Mouse (Mus musculus): ENCODE measurements around the gene Gdf11. TPM values are rescaled to one million over a fixed set of nuclear protein-coding genes. Genes with fewer than 3 reads are reported as not detected.

Gdf11 gene
- polyA plus RNA-seq, 1 experiment, result 0.82 TPM

DNA sequence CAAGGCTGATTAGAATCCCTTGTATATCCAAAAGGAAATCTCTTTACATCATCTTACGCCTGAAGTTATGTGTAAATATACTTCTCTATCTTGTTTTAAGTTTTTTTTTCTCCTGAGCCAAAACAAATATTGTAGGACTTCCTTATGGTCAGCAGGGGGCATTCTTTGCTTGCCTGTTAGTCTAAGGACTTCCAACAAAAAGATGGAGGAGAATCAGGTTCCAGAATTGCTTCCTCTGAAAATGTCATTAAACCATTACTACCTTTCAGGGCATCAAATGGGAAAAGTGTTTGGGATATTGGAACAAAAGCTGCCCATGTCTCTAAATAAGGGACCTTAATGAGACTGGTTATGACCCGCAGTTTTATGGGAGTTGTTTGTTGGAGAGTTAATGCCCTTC is 46.0 kb downstream of the Gdf11 start:
- H3K4me3 ChIP-seq (ENCODE audit: low read depth, low read length), result no peak overlapping the region
- no peak overlapping the region for H3K27ac ChIP-seq (ENCODE audit: insufficient read depth, low read depth, low read length)
- no peaks in the 10 kb centered on the region for H3K27me3 ChIP-seq (ENCODE audit: control insufficient read depth, insufficient read depth, low read length)
- no peaks in the 10 kb centered on the region for H3K4me1 ChIP-seq (ENCODE audit: control insufficient read depth, insufficient read depth, insufficient read length, low read length)
- H3K36me3 ChIP-seq (ENCODE audit: control insufficient read depth, insufficient read depth, low read length), result peaks cover 45% of the 10 kb centered on the region
- 66% methylated on average over 2 of the region's 2 CpGs for WGBS
- TF ChIP-seq CTCF (IDR thresholded peaks at IDR 0.05; ENCODE audit: extremely low read depth, insufficient read length, insufficient replicate concordance, low read depth, low read length) (no peak), POLR2A (IDR thresholded peaks at IDR 0.05; ENCODE audit: low read depth, low read length) (no peak)

DNA sequence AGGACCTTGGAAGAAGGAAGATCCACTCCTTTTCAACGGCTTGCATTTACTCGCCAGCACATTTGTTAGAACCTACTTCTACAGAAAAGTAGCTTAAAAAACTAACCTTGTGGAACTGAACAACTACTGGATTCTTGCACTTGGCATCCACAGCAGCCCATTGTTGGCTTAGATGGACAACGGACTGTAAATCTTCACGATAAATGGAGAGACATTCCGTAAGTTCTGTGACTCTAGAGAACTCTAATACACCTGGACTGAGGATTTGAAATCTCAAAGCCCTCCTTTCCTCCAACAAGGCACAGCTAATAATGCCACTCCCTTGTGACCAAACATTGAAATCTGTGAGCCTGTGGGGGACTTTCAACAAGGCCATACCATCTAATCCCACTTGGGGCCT is 48.3 kb downstream of the Gdf11 start:
- H3K4me1 ChIP-seq (ENCODE audit: control insufficient read depth, insufficient read depth, insufficient read length, low read length), result no peaks in the 10 kb centered on the region
- H3K27ac ChIP-seq (ENCODE audit: insufficient read depth, low read depth, low read length), result no peak overlapping the region
- H3K36me3 ChIP-seq (ENCODE audit: control insufficient read depth, insufficient read depth, low read length), result peaks cover 47% of the 10 kb centered on the region
- no peaks in the 10 kb centered on the region for H3K27me3 ChIP-seq (ENCODE audit: control insufficient read depth, insufficient read depth, low read length)
- 83% methylated on average over 5 of the region's 5 CpGs for whole genome bisulfite sequencing
- H3K4me3 ChIP-seq (ENCODE audit: low read depth, low read length), result no peak overlapping the region
- no peak for TF ChIP-seq CTCF (IDR thresholded peaks at IDR 0.05; ENCODE audit: extremely low read depth, insufficient read length, insufficient replicate concordance, low read depth, low read length)
- no peak for TF ChIP-seq POLR2A (IDR thresholded peaks at IDR 0.05; ENCODE audit: low read depth, low read length)

GRCm38 (mm10) chr10:128840612-128841011 is 50.9 kb downstream of the Gdf11 start:
- no peak overlapping the region for H3K4me3 ChIP-seq (ENCODE audit: low read depth, low read length)
- H3K27me3 ChIP-seq (ENCODE audit: control insufficient read depth, insufficient read depth, low read length), result no peaks in the 10 kb centered on the region
- no peaks in the 10 kb centered on the region for H3K4me1 ChIP-seq (ENCODE audit: control insufficient read depth, insufficient read depth, insufficient read length, low read length)
- H3K36me3 ChIP-seq (ENCODE audit: control insufficient read depth, insufficient read depth, low read length), result peaks cover 46% of the 10 kb centered on the region
- no peak for TF ChIP-seq POLR2A (IDR thresholded peaks at IDR 0.05; ENCODE audit: low read depth, low read length)
- no peak for TF ChIP-seq CTCF (IDR thresholded peaks at IDR 0.05; ENCODE audit: extremely low read depth, insufficient read length, insufficient replicate concordance, low read depth, low read length)
- no peak overlapping the region for H3K27ac ChIP-seq (ENCODE audit: insufficient read depth, low read depth, low read length)

- no peak overlapping the region for H3K4me3 ChIP-seq (ENCODE audit: low read depth, low read length)
- H3K27me3 ChIP-seq (ENCODE audit: control insufficient read depth, insufficient read depth, low read length), result no peaks in the 10 kb centered on the region
- no peaks in the 10 kb centered on the region for H3K4me1 ChIP-seq (ENCODE audit: control insufficient read depth, insufficient read depth, insufficient read length, low read length)
- peaks cover 46% of the 10 kb centered on the region for H3K36me3 ChIP-seq (ENCODE audit: control insufficient read depth, insufficient read depth, low read length)
- no peak overlapping the region for H3K27ac ChIP-seq (ENCODE audit: insufficient read depth, low read depth, low read length)
- TF ChIP-seq CTCF (IDR thresholded peaks at IDR 0.05; ENCODE audit: extremely low read depth, insufficient read length, insufficient replicate concordance, low read depth, low read length), result no peak
- TF ChIP-seq POLR2A (IDR thresholded peaks at IDR 0.05; ENCODE audit: low read depth, low read length), result no peak
These were observed 52.1 kb downstream of the Gdf11 start for GRCm38 (mm10) chr10:128839434-128839833.

GRCm38 (mm10) chr10:128837400-128837799 is 54.1 kb downstream of the Gdf11 start:
- Histone ChIP-seq H3K4me1 (ENCODE audit: control insufficient read depth, insufficient read depth, insufficient read length, low read length) (no peaks in the 10 kb centered on the region), H3K27ac (ENCODE audit: insufficient read depth, low read depth, low read length) (no peak overlapping the region), H3K4me3 (ENCODE audit: low read depth, low read length) (no peak overlapping the region), H3K27me3 (ENCODE audit: control insufficient read depth, insufficient read depth, low read length) (no peaks in the 10 kb centered on the region), H3K36me3 (ENCODE audit: control insufficient read depth, insufficient read depth, low read length) (peaks cover 45% of the 10 kb centered on the region)
- TF ChIP-seq POLR2A (IDR thresholded peaks at IDR 0.05; ENCODE audit: low read depth, low read length) (no peak), CTCF (IDR thresholded peaks at IDR 0.05; ENCODE audit: extremely low read depth, insufficient read length, insufficient replicate concordance, low read depth, low read length) (no peak)

Other genes starting within 250 kb of the Gdf11 start
- 0.65 and 0.95 TPM in 2 replicates for gene Ikzf4, start 245.7 kb downstream of the Gdf11 start, polyA plus RNA-seq (2012; rRNA removed)
- gene Suox, start 217.6 kb downstream of the Gdf11 start, polyA plus RNA-seq (2012; rRNA removed), result 10.4 and 14.2 TPM in 2 replicates
- gene Rab5b, start 195.5 kb downstream of the Gdf11 start, polyA plus RNA-seq (2012; rRNA removed), result 17.2 and 32.2 TPM in 2 replicates
- gene Pmel, start 187.5 kb downstream of the Gdf11 start, polyA plus RNA-seq (2012; rRNA removed), result 1.4 and 2.1 TPM in 2 replicates
- 4.2 and 6.1 TPM in 2 replicates for gene Cdk2, start 186.7 kb downstream of the Gdf11 start, polyA plus RNA-seq (2012; rRNA removed)
- gene Dgka, start 146.9 kb downstream of the Gdf11 start, polyA plus RNA-seq (2012; rRNA removed), result 35.0 and 101 TPM in 2 replicates
- gene Pym1, start 143.8 kb downstream of the Gdf11 start, polyA plus RNA-seq (2012; rRNA removed), result 6.9 and 17.0 TPM in 2 replicates
- gene Mmp19, start 100.8 kb downstream of the Gdf11 start, polyA plus RNA-seq (2012; rRNA removed), result 1.2 and 2.5 TPM in 2 replicates
- gene Dnajc14, start 87.7 kb downstream of the Gdf11 start, polyA plus RNA-seq (2012; rRNA removed), result 4.6 and 12.1 TPM in 2 replicates
- gene Tmem198b, start 87.3 kb downstream of the Gdf11 start, polyA plus RNA-seq (2012; rRNA removed), result 4.6 and 7.0 TPM in 2 replicates
- 0.14 and 0.89 TPM in 2 replicates for gene Sarnp, start 74.4 kb downstream of the Gdf11 start, polyA plus RNA-seq (2012; rRNA removed)
- 36.4 and 62.8 TPM in 2 replicates for gene Ormdl2, start 70.1 kb downstream of the Gdf11 start, polyA plus RNA-seq (2012; rRNA removed)
- gene Cd63, start 9.3 kb upstream of the Gdf11 start, polyA plus RNA-seq (2012; rRNA removed), result 62.0 and 91.5 TPM in 2 replicates
- 20.2 and 30.3 TPM in 2 replicates for gene Rdh5, start 31.2 kb upstream of the Gdf11 start, polyA plus RNA-seq (2012; rRNA removed)
- 88.8 and 147 TPM in 2 replicates for gene Bloc1s1, start 32.3 kb upstream of the Gdf11 start, polyA plus RNA-seq (2012; rRNA removed)
- gene Itga7, start 42.1 kb upstream of the Gdf11 start, polyA plus RNA-seq (2012; rRNA removed), result 8.4 and 14.6 TPM in 2 replicates
- 27.6 and 32.2 TPM in 2 replicates for gene Mettl7b, start 69.3 kb upstream of the Gdf11 start, polyA plus RNA-seq (2012; rRNA removed)
- gene Olfr9, start 97.7 kb upstream of the Gdf11 start, polyA plus RNA-seq (2012; rRNA removed), result not detected in 2 replicates
- gene Olfr763, start 119.1 kb upstream of the Gdf11 start, polyA plus RNA-seq (2012; rRNA removed), result not detected in 2 replicates
- not detected in 2 replicates for gene Olfr764-ps1, start 148.2 kb upstream of the Gdf11 start, polyA plus RNA-seq (2012; rRNA removed)
- not detected in 2 replicates for gene Olfr765, start 158.3 kb upstream of the Gdf11 start, polyA plus RNA-seq (2012; rRNA removed)
- not detected in 2 replicates for gene Olfr766-ps1, start 177.3 kb upstream of the Gdf11 start, polyA plus RNA-seq (2012; rRNA removed)
- gene Olfr767, start 191.2 kb upstream of the Gdf11 start, polyA plus RNA-seq (2012; rRNA removed), result not detected in 2 replicates
- gene Olfr768, start 207.7 kb upstream of the Gdf11 start, polyA plus RNA-seq (2012; rRNA removed), result not detected in 2 replicates
- not detected in 2 replicates for gene Olfr769, start 226.1 kb upstream of the Gdf11 start, polyA plus RNA-seq (2012; rRNA removed)
- not detected in 2 replicates for gene Olfr770, start 247.3 kb upstream of the Gdf11 start, polyA plus RNA-seq (2012; rRNA removed)